Mouse (Mus musculus): ENCODE results near the gene Epop.

- TF ChIP-seq CTCF (IDR thresholded peaks at IDR 0.05), result no peak
- TF ChIP-seq EP300 (IDR thresholded peaks at IDR 0.05; ENCODE audit: insufficient read depth, low read depth, low read length), result no peak
Observed at GRCm38 (mm10) chr11:97629576-97629975, at the start of gene Epop.

Data from heart, adult 2 months (tissue).